Mouse (Mus musculus) CH12.LX (cell line): Measurements from ENCODE around the gene Ccdc148. TPM values are rescaled to one million over a fixed set of nuclear protein-coding genes. Genes with fewer than 3 reads are reported as not detected.

Experiments used
- DNase-seq: peaks from one replicate; pipeline ENCODE4 v3.0.0-alpha.2; 2013; ENCODE audit errors: extremely low read depth
- H3K27ac ChIP-seq: 2 replicates; pipeline ENCODE4 v1.5.1; 2012; ENCODE audit warnings: low read depth, mild to moderate bottlenecking, control low read depth, moderate library complexity; ENCODE audit not compliant: insufficient read depth
- H3K27me3 ChIP-seq: replicated peaks from 2 replicates; pipeline ENCODE3; 2012; ENCODE audit warnings: inconsistent platforms
- H3K36me3 ChIP-seq, 2 experiments: replicated peaks in 1 of 2; 2 replicates each; pipeline versions ENCODE3 to v1.6.1; 2012; ENCODE audit warnings: inconsistent platforms in 1 of 2, low read length in 1 of 2, mild to moderate bottlenecking in 1 of 2, mixed read lengths in 1 of 2, moderate library complexity in 1 of 2; ENCODE audit not compliant: control insufficient read depth in 1 of 2, insufficient read depth in 1 of 2
- H3K4me1 ChIP-seq, 2 experiments: 2 replicates each; pipeline ENCODE4 v1.6.1; 2012; ENCODE audit warnings: inconsistent platforms in 1 of 2, moderate library complexity in 1 of 2; ENCODE audit not compliant: insufficient read depth in 2 of 2, control insufficient read depth in 1 of 2
- H3K4me2 ChIP-seq: 2 replicates; pipeline ENCODE4 v1.6.1; 2012; ENCODE audit warnings: low read depth, mild to moderate bottlenecking, control low read depth; ENCODE audit not compliant: poor library complexity, insufficient read depth, severe bottlenecking
- H3K4me3 ChIP-seq, 3 experiments: fragments of 150-350 bp in 1 of 3; sonication (generic) in 1 of 3; replicated peaks in 1 of 3; 2 replicates each; pipeline versions ENCODE3 to v1.5.1; 2011 to 2012; ENCODE audit warnings: low read depth in 2 of 3, low read length in 2 of 3, mild to moderate bottlenecking in 2 of 3, moderate library complexity in 2 of 3, control low read depth in 1 of 3, improper control_type of control experiment in 1 of 3, inconsistent platforms in 1 of 3, mixed read lengths in 1 of 3; ENCODE audit not compliant: poor library complexity in 1 of 3
- H3K79me2 ChIP-seq: replicated peaks from 2 replicates; pipeline ENCODE4 v1.6.1; 2012; ENCODE audit warnings: mild to moderate bottlenecking, moderate library complexity; ENCODE audit not compliant: control insufficient read depth, poor library complexity, insufficient read depth, severe bottlenecking; ENCODE audit errors: extremely low read depth
- H3K9ac ChIP-seq: 2 replicates; pipeline ENCODE4 v1.6.1; 2012; ENCODE audit warnings: low read depth, mild to moderate bottlenecking, control low read depth, moderate library complexity; ENCODE audit not compliant: insufficient read depth
- H3K9me3 ChIP-seq: replicated peaks from 2 replicates; pipeline ENCODE3; 2012; ENCODE audit warnings: low read length, inconsistent platforms, mixed read lengths
- BHLHE40 ChIP-seq: IDR thresholded peaks from 2 replicates; pipeline ENCODE4 v1.6.1; 2011; ENCODE audit warnings: mild to moderate bottlenecking, low read depth, low read length, improper control_type of control experiment
- CHD1 ChIP-seq: IDR thresholded peaks from 2 replicates; pipeline ENCODE4 v1.6.1; 2012; ENCODE audit warnings: low read depth, low read length, improper control_type of control experiment, inconsistent platforms
- CTCF ChIP-seq, 2 experiments: IDR thresholded peaks in 1 of 2; conservative IDR thresholded peaks in 1 of 2; 2 replicates each; pipeline ENCODE4 v1.5.1; 2011 to 2012; ENCODE audit warnings: low read depth in 2 of 2, low read length in 2 of 2, improper control_type of control experiment in 1 of 2, inconsistent platforms in 1 of 2, mild to moderate bottlenecking in 1 of 2, moderate library complexity in 1 of 2
- E2F4 ChIP-seq: IDR thresholded peaks from 2 replicates; pipeline ENCODE4 v1.6.1; 2011; ENCODE audit warnings: low read depth, low read length, improper control_type of control experiment; ENCODE audit not compliant: insufficient replicate concordance
- EP300 ChIP-seq: IDR thresholded peaks from 2 replicates; pipeline ENCODE4 v1.6.1; 2011; ENCODE audit warnings: low read length, improper control_type of control experiment
- ETS1 ChIP-seq: conservative IDR thresholded peaks from 2 replicates; pipeline ENCODE4 v1.6.1; 2012; ENCODE audit warnings: low read depth, mild to moderate bottlenecking, inconsistent platforms, low read length, improper control_type of control experiment, moderate library complexity
- IRF4 ChIP-seq: IDR thresholded peaks from 2 replicates; pipeline ENCODE4 v1.6.1; 2014; ENCODE audit warnings: low read depth, mild to moderate bottlenecking, inconsistent platforms, low read length, improper control_type of control experiment
- JUN ChIP-seq: IDR thresholded peaks from 2 replicates; pipeline ENCODE4 v1.6.1; 2011; ENCODE audit warnings: low read depth, mild to moderate bottlenecking, low read length, improper control_type of control experiment, moderate library complexity; ENCODE audit not compliant: insufficient read depth
- JUND ChIP-seq: conservative IDR thresholded peaks from 2 replicates; pipeline ENCODE4 v1.6.1; 2011; ENCODE audit warnings: low read depth, low read length, improper control_type of control experiment
- KAT2A ChIP-seq: IDR thresholded peaks from 2 replicates; pipeline ENCODE4 v1.6.1; 2012; ENCODE audit warnings: low read length, improper control_type of control experiment, inconsistent platforms; ENCODE audit not compliant: insufficient replicate concordance
- MAX ChIP-seq: IDR thresholded peaks from 2 replicates; pipeline ENCODE4 v1.6.1; 2011; ENCODE audit warnings: low read length, improper control_type of control experiment
- MAZ ChIP-seq: IDR thresholded peaks from 2 replicates; pipeline ENCODE4 v1.6.1; 2012; ENCODE audit warnings: low read depth, mild to moderate bottlenecking, inconsistent platforms, low read length, improper control_type of control experiment, moderate library complexity
- NRF1 ChIP-seq: IDR thresholded peaks from 2 replicates; pipeline ENCODE4 v1.6.1; 2014; ENCODE audit warnings: low read depth, mild to moderate bottlenecking, inconsistent platforms, low read length, improper control_type of control experiment, moderate library complexity
- PAX5 ChIP-seq: IDR thresholded peaks from 2 replicates; pipeline ENCODE4 v1.6.1; 2012; ENCODE audit warnings: low read length, inconsistent platforms, mixed read lengths
- POLR2AphosphoS2 ChIP-seq: IDR thresholded peaks from 2 replicates; pipeline ENCODE4 v1.6.1; 2011; ENCODE audit warnings: low read depth, low read length, improper control_type of control experiment
- RCOR1 ChIP-seq: conservative IDR thresholded peaks from 2 replicates; pipeline ENCODE4 v1.6.1; 2012; ENCODE audit warnings: low read depth, mild to moderate bottlenecking, inconsistent platforms, low read length, improper control_type of control experiment
- SMC3 ChIP-seq: IDR thresholded peaks from 2 replicates; pipeline ENCODE4 v1.6.1; 2011; ENCODE audit warnings: low read depth, low read length, improper control_type of control experiment
- TBP ChIP-seq: conservative IDR thresholded peaks from 2 replicates; pipeline ENCODE4 v1.6.1; 2011; ENCODE audit warnings: low read depth, low read length, improper control_type of control experiment
- UBTF ChIP-seq: IDR thresholded peaks from 2 replicates; pipeline ENCODE4 v1.6.1; 2012; ENCODE audit warnings: low read depth, mild to moderate bottlenecking, inconsistent platforms, low read length, improper control_type of control experiment, moderate library complexity
- ZC3H11A ChIP-seq: IDR thresholded peaks from 2 replicates; pipeline ENCODE4 v1.6.1; 2012; ENCODE audit warnings: low read depth, mild to moderate bottlenecking, inconsistent platforms, low read length, improper control_type of control experiment
- ZNF384 ChIP-seq: IDR thresholded peaks from 2 replicates; pipeline ENCODE4 v1.6.1; 2012; ENCODE audit warnings: low read depth, low read length, improper control_type of control experiment, inconsistent platforms
- dilution Hi-C: fragments of 300-500 bp; cut with MboI; formaldehyde crosslinking; loops from 2 replicates; pipeline ENCODE4 v1.14.3; 2020; ENCODE audit warnings: low sequenced_read_pairs; ENCODE audit not compliant: extremely low pct_unique_long_range_greater_than_20kb, extremely low pct_ligation_motif_present
- in situ Hi-C: fragments of 300-500 bp; cut with MboI; formaldehyde crosslinking; loops from 3 replicates; pipeline ENCODE4 v1.14.3; 2019; ENCODE audit warnings: low sequenced_read_pairs, low pct_ligation_motif_present, low pct_unique_long_range_greater_than_20kb, mixed read lengths
- polyA plus RNA-seq: library from polyadenylated mRNA; unstranded; fragments of >175 nt; gene quantifications from 2 replicates; pipeline ENCODE4 v1.2.1, GENCODE M21; 2012; ENCODE audit warnings: low read depth; ENCODE audit not compliant: insufficient read length
- total RNA-seq, 2 experiments: library from RNA; depleted of rRNA; stranded (reverse); fragments of 300-350 nt in 1 of 2; fragments of >200 nt in 1 of 2; gene quantifications; 2 replicates each; pipeline ENCODE4 v1.2.3; 2012 to 2014

Gene Ccdc148
- total and polyA plus RNA-seq, 3 experiments = not detected

GRCm38 (mm10) chr2:58795432-58795831 lies 365.1 kb downstream of the Ccdc148 start:
- H3K27ac ChIP-seq = no peak overlapping the region
- H3K79me2 ChIP-seq = no peaks in the 10 kb centered on the region
- no peak overlapping the region for H3K9ac ChIP-seq
- DNase-seq = no peak
- H3K36me3 ChIP-seq = no peaks in the 10 kb centered on the region
- dilution Hi-C loops = no loop called here
- H3K9me3 ChIP-seq = peaks cover 61% of the 10 kb centered on the region
- TF ChIP-seq JUN = no peak
- no peak for TF ChIP-seq MAX
- no peak for TF ChIP-seq EP300
- TF ChIP-seq JUND = no peak
- no peak for TF ChIP-seq BHLHE40
- TF ChIP-seq ETS1 = no peak
- TF ChIP-seq ZNF384 = no peak
- TF ChIP-seq CTCF (conservative IDR thresholded peaks at IDR 0.05 in 1 of 2, IDR thresholded peaks at IDR 0.05 in 1 of 2; ENCODE audit: low read depth in 2 of 2, low read length in 2 of 2) = no peak
- no peak for TF ChIP-seq IRF4
- no peak for TF ChIP-seq E2F4
- TF ChIP-seq RCOR1 = no peak
- TF ChIP-seq POLR2AphosphoS2 = no peak
- TF ChIP-seq CHD1 = no peak
- TF ChIP-seq UBTF = no peak
- TF ChIP-seq KAT2A = no peak
- TF ChIP-seq NRF1 = no peak
- no peak for TF ChIP-seq MAZ
- in situ Hi-C loops = no loop called here
- H3K4me1 ChIP-seq = no peaks in the 10 kb centered on the region
- H3K27me3 ChIP-seq = no peaks in the 10 kb centered on the region
- no peak overlapping the region for H3K4me3 ChIP-seq
- no peak overlapping the region for H3K4me2 ChIP-seq

GRCm38 (mm10) chr2:58794489-58794888 lies 366.0 kb downstream of the Ccdc148 start:
- H3K4me1 ChIP-seq = no peaks in the 10 kb centered on the region
- no peak overlapping the region for H3K4me2 ChIP-seq
- no peak overlapping the region for H3K27ac ChIP-seq
- no peak overlapping the region for H3K9ac ChIP-seq
- TF ChIP-seq SMC3 = no peak
- TF ChIP-seq TBP = no peak
- TF ChIP-seq PAX5 = no peak
- no peak for TF ChIP-seq MAX
- no peak for TF ChIP-seq ZC3H11A
- H3K9me3 ChIP-seq = peaks cover 61% of the 10 kb centered on the region
- no peaks in the 10 kb centered on the region for H3K79me2 ChIP-seq
- H3K4me3 ChIP-seq = no peak overlapping the region
- dilution Hi-C loops (no loop called here), in situ Hi-C loops (no loop called here)
- H3K36me3 ChIP-seq = no peaks in the 10 kb centered on the region
- no peaks in the 10 kb centered on the region for H3K27me3 ChIP-seq
- no peak for DNase-seq
